Mouse (Mus musculus) left cerebral cortex, postnatal 36 days (tissue): ENCODE measurements at regions not wholly inside any gene's neighbourhood (a gene's known extent, or its start where the extent isn't known, plus 50 kb on each side); places are given as distances from the start of the nearest gene placed in this dataset.

Experiments used
- DNase-seq, 2 experiments: peaks; one replicate each; pipeline ENCODE4 v3.0.0; 2021 to 2022; ENCODE audit warnings: low spot score in 2 of 2, mixed read lengths in 1 of 2
- intact Hi-C: fragments of 180-260 bp; cut with DNase I; formaldehyde crosslinking; loops from one replicate; pipeline ENCODE4 v1.15.1; 2025

- intact Hi-C loops: no loop called here
- no peak for DNase-seq
These were observed 129.2 kb upstream of the Cdh6 start for GRCm38 (mm10) chr15:13302672-13303071.

- DNase-seq: no peak
- intact Hi-C loops: no loop called here
These were observed 123.5 kb upstream of the Cdh6 start for GRCm38 (mm10) chr15:13296967-13297366.

- intact Hi-C loops: loop anchor here (5.0 kb wide), 1 partner anchor 117 kb away; the partner anchor contains the start of gene Cdh6
- no peak for DNase-seq
These were observed 115.6 kb upstream of the Cdh6 start for GRCm38 (mm10) chr15:13289064-13289463.

- intact Hi-C loops: loop anchor here (5.0 kb wide), 1 partner anchor 116 kb away; the partner anchor contains the start of gene Cdh6
- no peak for DNase-seq
These were observed 114.4 kb upstream of the Cdh6 start for GRCm38 (mm10) chr15:13287878-13288277.

GRCm38 (mm10) chr15:13285355-13285754 is 111.9 kb upstream of the Cdh6 start:
- DNase-seq: no peak
- intact Hi-C loops: loop anchor here (5.0 kb wide), 1 partner anchor 113 kb away; the partner anchor contains the start of gene Cdh6

- intact Hi-C loops: no loop called here
- DNase-seq: no peak
These were observed 110.7 kb upstream of the Cdh6 start for GRCm38 (mm10) chr15:13284219-13284618.

GRCm38 (mm10) chr15:13283106-13283505 is 109.6 kb upstream of the Cdh6 start:
- no peak for DNase-seq
- intact Hi-C loops: no loop called here

GRCm38 (mm10) chr15:13276909-13277235 is 103.4 kb upstream of the Cdh6 start:
- no peak for DNase-seq
- intact Hi-C loops: no loop called here

- DNase-seq: no peak
- intact Hi-C loops: no loop called here
These were observed 102.9 kb upstream of the Cdh6 start for GRCm38 (mm10) chr15:13276225-13276908.

GRCm38 (mm10) chr15:13275326-13275725 is 101.9 kb upstream of the Cdh6 start:
- intact Hi-C loops: no loop called here
- no peak for DNase-seq

GRCm38 (mm10) chr15:13274366-13275067 is 101.0 kb upstream of the Cdh6 start:
- DNase-seq: no peak
- intact Hi-C loops: no loop called here

- intact Hi-C loops: no loop called here
- no peak for DNase-seq
These were observed 72.7 kb upstream of the Cdh6 start for GRCm38 (mm10) chr15:13246053-13246696.

- DNase-seq: no peak
- intact Hi-C loops: no loop called here
These were observed 70.8 kb upstream of the Cdh6 start for GRCm38 (mm10) chr15:13244306-13244705.

- intact Hi-C loops: no loop called here
- no peak for DNase-seq
These were observed 70.1 kb upstream of the Cdh6 start for GRCm38 (mm10) chr15:13243561-13243960.

- no peak for DNase-seq
- intact Hi-C loops: no loop called here
These were observed 67.5 kb upstream of the Cdh6 start for GRCm38 (mm10) chr15:13240931-13241330.

GRCm38 (mm10) chr15:13236869-13237507 is 63.5 kb upstream of the Cdh6 start:
- DNase-seq: no peak
- intact Hi-C loops: no loop called here

GRCm38 (mm10) chr15:13232567-13233259 is 59.2 kb upstream of the Cdh6 start:
- intact Hi-C loops: no loop called here
- DNase-seq: no peak

GRCm38 (mm10) chr15:13231550-13231949 is 58.1 kb upstream of the Cdh6 start:
- intact Hi-C loops: no loop called here

GRCm38 (mm10) chr15:13228125-13228524 is 54.6 kb upstream of the Cdh6 start:
- DNase-seq: no peak
- intact Hi-C loops: no loop called here

More at GRCm38 (mm10) chr15:13231550-13231949, 58.1 kb upstream of the Cdh6 start:
- DNase-seq: no peak
